Mouse (Mus musculus) gastrocnemius, postnatal 36 days (tissue): ENCODE measurements at regions not wholly inside any gene's neighbourhood (a gene's known extent, or its start where the extent isn't known, plus 50 kb on each side); places are given as distances from the start of the nearest gene placed in this dataset.

Source experiments
- DNase-seq, 2 experiments: peaks; one replicate each; pipeline ENCODE4 v3.0.0; 2022
- intact Hi-C: fragments of 180-260 bp; cut with DNase I; formaldehyde crosslinking; loops from one replicate; pipeline ENCODE4 v1.15.1; 2025

DNA sequence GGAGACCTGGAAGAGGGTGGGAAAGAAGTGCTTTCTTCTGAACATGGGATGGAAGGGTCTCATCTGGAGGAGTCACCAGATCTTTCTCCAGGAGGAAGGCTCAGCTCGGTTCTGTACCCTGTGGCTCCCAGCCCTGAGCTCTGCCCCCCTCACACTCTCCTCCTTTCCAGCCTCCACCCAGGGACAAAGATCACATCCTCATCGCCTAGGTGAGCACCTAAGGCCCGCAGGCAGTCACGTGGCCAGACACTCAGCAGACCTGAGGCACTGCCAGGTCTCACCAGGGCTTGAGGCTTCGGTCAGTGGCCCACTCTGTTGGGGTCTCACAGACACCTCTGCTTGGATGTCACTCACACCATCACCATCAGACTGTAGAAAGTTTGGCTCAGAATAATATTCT is 200.0 kb downstream of the Ptpru start:
- DNase-seq = no peak
- intact Hi-C loops = no loop called here

DNA sequence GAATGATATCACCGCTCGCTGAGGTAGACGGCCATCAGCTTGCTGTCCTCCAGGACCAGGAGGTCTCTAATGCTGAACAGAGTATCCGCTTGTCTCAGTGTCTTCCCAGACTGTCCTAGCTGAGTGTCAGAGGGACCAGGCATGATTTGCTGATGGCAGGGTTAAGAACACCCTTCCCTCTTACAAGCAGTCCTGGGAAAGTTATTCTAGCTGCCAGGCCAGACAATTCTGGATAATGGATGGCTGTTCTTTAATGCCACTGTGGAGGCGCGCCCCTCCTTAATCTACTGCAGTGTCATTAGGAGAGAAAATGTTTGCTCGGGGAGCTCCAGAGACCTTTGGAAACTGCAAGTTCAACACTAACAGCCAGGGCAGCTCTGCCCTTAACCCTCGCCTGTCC is 182.1 kb downstream of the Ptpru start:
- DNase-seq = no peak
- intact Hi-C loops = no loop called here

DNA sequence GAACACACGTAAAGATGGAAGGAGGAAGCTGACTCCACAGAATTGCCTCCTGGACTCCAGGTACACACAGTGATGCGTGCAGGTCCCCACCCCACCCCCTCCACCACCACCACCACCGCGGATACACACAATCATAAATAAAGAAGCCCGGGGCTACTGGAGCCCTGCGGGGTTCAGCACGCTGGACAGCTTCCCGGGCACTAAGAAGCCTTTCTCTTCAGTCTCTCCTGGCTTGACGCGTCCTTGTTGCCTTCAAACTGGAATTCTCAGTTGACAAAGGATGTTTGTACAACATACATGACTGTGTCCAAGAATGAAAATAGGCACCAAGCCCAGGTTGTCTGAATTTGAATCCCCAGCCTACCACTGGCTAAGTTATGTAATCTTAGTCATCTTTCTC is 180.2 kb downstream of the Ptpru start:
- no peak for DNase-seq
- intact Hi-C loops = no loop called here

GRCm38 (mm10) chr4:131660931-131661330 is 177.2 kb downstream of the Ptpru start:
- DNase-seq = no peak
- intact Hi-C loops = no loop called here

- intact Hi-C loops = no loop called here
- no peak for DNase-seq
Observed at GRCm38 (mm10) chr4:131671784-131672515, 166.1 kb downstream of the Ptpru start.

GRCm38 (mm10) chr4:131677966-131678365 is 160.1 kb downstream of the Ptpru start:
- intact Hi-C loops = no loop called here

GRCm38 (mm10) chr4:131683176-131683575 is 154.9 kb downstream of the Ptpru start:
- no peak for DNase-seq
- intact Hi-C loops = no loop called here

More at GRCm38 (mm10) chr4:131677966-131678365, 160.1 kb downstream of the Ptpru start:
- DNase-seq = no peak

- DNase-seq = no peak
- intact Hi-C loops = no loop called here
Observed at GRCm38 (mm10) chr4:131685544-131685943, 152.5 kb downstream of the Ptpru start.

DNA sequence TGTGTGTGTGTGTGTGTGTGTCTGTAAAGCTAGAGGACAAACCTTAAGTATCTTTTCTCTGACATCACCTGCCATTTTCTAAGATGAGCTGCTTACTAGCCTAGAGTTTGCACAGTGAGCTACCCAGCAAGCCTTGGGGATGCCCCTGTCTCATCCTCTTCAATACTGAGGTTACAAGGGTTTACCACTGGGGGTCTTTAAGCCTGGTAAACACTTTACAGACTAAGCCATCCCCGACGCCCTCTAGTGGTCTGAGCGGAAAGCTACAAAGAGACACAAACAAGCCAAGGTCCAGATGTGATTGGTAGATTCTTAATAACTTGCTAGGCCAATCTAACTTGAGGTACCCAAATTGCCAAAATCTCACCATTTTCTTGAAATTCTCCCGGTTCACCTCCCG is 143.9 kb downstream of the Ptpru start:
- DNase-seq = no peak
- intact Hi-C loops = no loop called here

DNA sequence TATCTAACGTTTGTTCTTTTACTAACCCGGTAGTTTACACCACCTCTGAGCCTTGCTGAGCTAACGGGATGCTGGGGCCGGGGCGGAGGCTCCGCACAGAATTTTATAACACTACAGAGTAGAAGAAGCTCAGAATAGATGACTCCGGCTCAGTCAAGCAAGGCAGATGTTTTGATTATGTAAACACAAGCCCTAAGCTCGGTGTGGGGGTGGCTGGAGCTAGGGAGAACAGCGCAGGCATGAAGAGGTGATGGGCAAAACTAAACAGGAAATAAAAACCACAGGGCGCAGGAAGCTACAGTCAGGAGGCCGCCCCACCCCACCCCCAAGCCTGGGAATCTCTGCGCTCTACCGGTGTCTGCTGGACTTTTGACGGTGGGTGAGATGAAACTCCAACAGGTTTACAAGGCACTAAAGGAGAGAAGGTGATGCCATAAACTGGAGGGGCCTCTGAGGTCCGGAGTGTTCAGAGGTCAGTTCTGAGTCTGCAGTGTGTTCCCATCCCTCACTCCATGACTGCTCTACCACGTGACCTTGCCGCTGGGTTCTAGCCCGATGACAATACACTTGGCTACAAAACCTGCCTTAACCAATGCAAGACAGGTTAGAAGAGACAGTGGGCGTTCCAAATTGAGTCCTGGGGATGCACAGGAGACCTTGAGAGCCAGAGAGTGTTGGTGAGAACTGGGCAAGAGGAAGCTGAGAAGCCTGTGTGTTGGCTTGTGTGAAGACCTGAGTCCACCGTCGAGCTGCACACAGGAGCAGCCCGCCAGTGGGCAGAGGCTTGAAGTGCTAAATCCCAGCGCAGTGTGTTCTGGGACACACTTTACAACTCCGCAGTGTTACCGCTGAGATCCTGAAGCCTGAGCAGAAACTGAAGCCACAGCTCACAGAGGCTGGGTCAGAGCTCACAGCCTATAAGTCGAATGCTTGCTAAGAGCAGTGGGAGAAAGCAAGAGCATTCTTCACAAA is 141.9 kb downstream of the Ptpru start:
- intact Hi-C loops = no loop called here
- DNase-seq = no peak
